ENCODE assay signal across 8 mouse cellular contexts in the genomic region with DNA sequence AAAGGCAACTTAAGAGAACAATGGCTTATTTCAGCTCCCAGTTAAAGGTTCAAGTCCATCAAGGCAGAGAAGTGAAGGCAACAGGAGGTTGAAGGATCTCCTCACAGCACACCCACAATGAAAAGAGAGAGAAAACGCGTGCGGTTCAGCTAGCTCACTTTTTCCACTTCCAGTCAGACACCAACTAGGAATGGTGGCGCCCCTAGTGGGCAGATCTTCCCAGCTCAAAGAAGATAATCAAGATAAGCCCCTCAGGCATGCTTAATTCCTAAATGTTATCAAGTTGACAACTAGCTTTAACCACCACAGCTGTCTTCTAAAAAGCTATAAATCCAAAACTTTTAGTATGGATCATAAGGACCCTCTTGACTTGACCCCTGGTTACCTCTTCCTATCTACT. TPM values are rescaled to one million over a fixed set of nuclear protein-coding genes. Genes with fewer than 3 reads are reported as not detected.
DNase-seq lines count a peak whose midpoint lies in the region; ATAC-seq lines count a peak whose summit lies in the region.

No protein-coding gene starts in this region.

- no peak overlapping the region for H3K27ac ChIP-seq in hindbrain, embryonic 16.5 days (ENCODE audit: low read depth, low read length)
- peak overlapping the region; percentile 79 for H3K27ac ChIP-seq in liver, embryonic 12.5 days
- no peak overlapping the region for H3K27ac ChIP-seq in neural tube, embryonic 12.5 days

- no peak overlapping the region for H3K4me3 ChIP-seq in hindbrain, embryonic 16.5 days (ENCODE audit: low read length)
- peak overlapping the region; percentile 88 for H3K4me3 ChIP-seq in liver, embryonic 12.5 days
- H3K4me3 ChIP-seq in neural tube, embryonic 12.5 days: no peak overlapping the region

- WGBS in hindbrain, embryonic 16.5 days: 8% methylated on average over 4 of the region's 4 CpGs
- 2% methylated on average over 4 of the region's 4 CpGs for WGBS in liver, embryonic 12.5 days (ENCODE audit: insufficient replicate concordance)
- 17% methylated on average over 4 of the region's 4 CpGs for WGBS in neural tube, embryonic 12.5 days

- H3K9me3 ChIP-seq in hindbrain, embryonic 16.5 days (ENCODE audit: control insufficient read depth, low read length): no peaks in the 10 kb centered on the region
- H3K9me3 ChIP-seq in liver, embryonic 12.5 days (replicated peaks): no peaks in the 10 kb centered on the region
- no peaks in the 10 kb centered on the region for H3K9me3 ChIP-seq in neural tube, embryonic 12.5 days

- no peaks in the 10 kb centered on the region for H3K36me3 ChIP-seq in hindbrain, embryonic 16.5 days (ENCODE audit: control insufficient read depth, insufficient read depth, low read length)
- H3K36me3 ChIP-seq in liver, embryonic 12.5 days: peaks cover 7% of the 10 kb centered on the region
- 0 out of 2 replicates have a peak, but pooled peaks cover 5% of the 10 kb centered on the region for H3K36me3 ChIP-seq in neural tube, embryonic 12.5 days

- H3K27me3 ChIP-seq in hindbrain, embryonic 16.5 days (replicated peaks; ENCODE audit: control insufficient read depth, insufficient read depth, low read length): no peaks in the 10 kb centered on the region
- H3K27me3 ChIP-seq in liver, embryonic 12.5 days (replicated peaks): no peaks in the 10 kb centered on the region
- H3K27me3 ChIP-seq in neural tube, embryonic 12.5 days (replicated peaks): peaks cover 9% of the 10 kb centered on the region; the same call in 1 of the 2 replicates

- no peak overlapping the region for H3K9ac ChIP-seq in hindbrain, embryonic 16.5 days (ENCODE audit: low read depth, low read length)
- peak overlapping the region; percentile 87 for H3K9ac ChIP-seq in liver, embryonic 12.5 days
- H3K9ac ChIP-seq in neural tube, embryonic 12.5 days: no peak overlapping the region

- ATAC-seq in hindbrain, embryonic 16.5 days: no peak
- no peak for ATAC-seq in liver, embryonic 12.5 days
- no peak for ATAC-seq in neural tube, embryonic 12.5 days (ENCODE audit: low FRiP score, low read depth)

- DNase-seq in ovary, postnatal 14 days (ENCODE audit: low spot score): peak; percentile 22
- no peak for DNase-seq in ovary, adult 18-20 months (ENCODE audit: low spot score)
- DNase-seq in ZHBTc4 (ENCODE audit: low read depth, low spot score): peak; percentile 90
- DNase-seq in embryo, embryonic 9.5 days (ENCODE audit: extremely low spot score): peak; percentile 70
- DNase-seq in urinary bladder, postnatal 36 days (ENCODE audit: low spot score in 2 of 2): peak; percentile 20 to 30

- H3K4me2 ChIP-seq in hindbrain, embryonic 16.5 days (ENCODE audit: low read length): peak overlapping the region; percentile 2; the same call in 1 of the 2 replicates
- H3K4me2 ChIP-seq in liver, embryonic 12.5 days: peak overlapping the region; percentile 95
- H3K4me2 ChIP-seq in neural tube, embryonic 12.5 days (replicated peaks): peak overlapping the region; percentile 91

- H3K4me1 ChIP-seq in hindbrain, embryonic 16.5 days (ENCODE audit: control insufficient read depth, insufficient read depth, low read depth, low read length): peaks cover 9% of the 10 kb centered on the region
- peaks cover 33% of the 10 kb centered on the region for H3K4me1 ChIP-seq in liver, embryonic 12.5 days
- H3K4me1 ChIP-seq in neural tube, embryonic 12.5 days: 0 out of 2 replicates have a peak, but pooled peaks cover 5% of the 10 kb centered on the region

RNA-seq across cellular contexts. Expression of gene Pxmp2, which starts 1.4 kb away (rescaled TPM):
- polyA plus RNA-seq in hindbrain, embryonic 16.5 days (2015; fragmentation: Nextera tagmentation; extraction: Ambion mirVana): 12.0 and 16.0 TPM in 2 replicates
- 24.4 and 26.1 TPM in 2 replicates for polyA plus RNA-seq in liver, embryonic 12.5 days (2016; fragmentation: Nextera tagmentation; extraction: Ambion mirVana)
- polyA plus RNA-seq in neural tube, embryonic 12.5 days (2016; fragmentation: Nextera tagmentation; extraction: Ambion mirVana): 10.1 and 10.3 TPM in 2 replicates

RNA-seq across cellular contexts. Expression of gene Pole, which starts 1.6 kb away (rescaled TPM):
- polyA plus RNA-seq in hindbrain, embryonic 16.5 days (2015; fragmentation: Nextera tagmentation; extraction: Ambion mirVana): 7.1 and 8.5 TPM in 2 replicates
- 26.5 and 27.9 TPM in 2 replicates for polyA plus RNA-seq in liver, embryonic 12.5 days (2016; fragmentation: Nextera tagmentation; extraction: Ambion mirVana)
- 18.7 and 20.4 TPM in 2 replicates for polyA plus RNA-seq in neural tube, embryonic 12.5 days (2016; fragmentation: Nextera tagmentation; extraction: Ambion mirVana)

RNA-seq across cellular contexts. Expression of gene Pgam5, which starts 14.8 kb away (rescaled TPM):
- polyA plus RNA-seq in hindbrain, embryonic 16.5 days (2015; fragmentation: Nextera tagmentation; extraction: Ambion mirVana): 94.4 and 102 TPM in 2 replicates
- polyA plus RNA-seq in liver, embryonic 12.5 days (2016; fragmentation: Nextera tagmentation; extraction: Ambion mirVana): 46.5 and 48.1 TPM in 2 replicates
- 84.7 and 93.8 TPM in 2 replicates for polyA plus RNA-seq in neural tube, embryonic 12.5 days (2016; fragmentation: Nextera tagmentation; extraction: Ambion mirVana)

RNA-seq across cellular contexts. Expression of gene Ankle2, which starts 53.7 kb away (rescaled TPM):
- 17.2 and 18.2 TPM in 2 replicates for polyA plus RNA-seq in hindbrain, embryonic 16.5 days (2015; fragmentation: Nextera tagmentation; extraction: Ambion mirVana)
- polyA plus RNA-seq in liver, embryonic 12.5 days (2016; fragmentation: Nextera tagmentation; extraction: Ambion mirVana): 20.8 and 21.6 TPM in 2 replicates
- polyA plus RNA-seq in neural tube, embryonic 12.5 days (2016; fragmentation: Nextera tagmentation; extraction: Ambion mirVana): 33.5 and 34.1 TPM in 2 replicates

RNA-seq across cellular contexts. Expression of gene P2rx2, which starts 58.5 kb away (rescaled TPM):
- polyA plus RNA-seq in hindbrain, embryonic 16.5 days (2015; fragmentation: Nextera tagmentation; extraction: Ambion mirVana): 13.0 and 15.5 TPM in 2 replicates
- polyA plus RNA-seq in liver, embryonic 12.5 days (2016; fragmentation: Nextera tagmentation; extraction: Ambion mirVana): 0.06 TPM in 1 of 2 replicates, not detected in the other
- polyA plus RNA-seq in neural tube, embryonic 12.5 days (2016; fragmentation: Nextera tagmentation; extraction: Ambion mirVana): 2.1 and 2.4 TPM in 2 replicates

Comparison
In these comparisons a context has a peak if more than half of its experiments do, and no peak if none do; other contexts are left out.
1. H3K4me2 ChIP-seq: peak in every context shown above with its lines; median percentile 95 in liver, embryonic 12.5 days; 91 in neural tube, embryonic 12.5 days; 2 in hindbrain, embryonic 16.5 days.